ENCODE assay signal across 17 mouse cellular contexts in genomic region chr2:25566558-25566957, GRCm38 (mm10). TPM values are rescaled to one million over a fixed set of nuclear protein-coding genes. Genes with fewer than 3 reads are reported as not detected.
DNase-seq lines count a peak whose midpoint lies in the region; ATAC-seq and TF ChIP-seq lines count a peak whose summit lies in the region.
"Had no signal": no experiment of that assay in that cellular context is flagged by ENCODE, and none has a peak within 500 bp of the region (broad histone marks: within the 10 kb centered on the region; RNA-seq: fewer than 3 reads in every experiment).

No protein-coding gene starts in this region.

- 78% methylated on average over 6 of the region's 6 CpGs for WGBS in heart, adult 2 months
- WGBS in lung, postnatal 0 days = 78% methylated on average over 6 of the region's 6 CpGs
- 57% methylated on average over 6 of the region's 6 CpGs for WGBS in intestine, postnatal 0 days

- H3K79me2 ChIP-seq in heart, adult 2 months (replicated peaks; ENCODE audit: control insufficient read depth, insufficient read depth, low read length) = no peaks in the 10 kb centered on the region

- H3K27me3 ChIP-seq in heart, adult 2 months (ENCODE audit: control insufficient read depth, insufficient read depth, low read length) = no peaks in the 10 kb centered on the region
- no peaks in the 10 kb centered on the region for H3K27me3 ChIP-seq in lung, postnatal 0 days (replicated peaks; ENCODE audit: insufficient read depth, low read length)
- H3K27me3 ChIP-seq in intestine, postnatal 0 days (replicated peaks; ENCODE audit: control insufficient read depth, insufficient read depth, low read length) = no peaks in the 10 kb centered on the region
- H3K27me3 ChIP-seq: liver, embryonic 13.5 days; Patski had no signal

- H3K4me2 ChIP-seq in lung, postnatal 0 days (replicated peaks; ENCODE audit: low read depth, low read length) = no peak overlapping the region
- peak overlapping the region; percentile 64 for H3K4me2 ChIP-seq in intestine, postnatal 0 days (replicated peaks; ENCODE audit: low read depth)
- H3K4me2 ChIP-seq: liver, embryonic 13.5 days had no signal

- H3K4me3 ChIP-seq in heart, adult 2 months = no peak overlapping the region
- H3K4me3 ChIP-seq in lung, postnatal 0 days (ENCODE audit: low read depth, low read length) = no peak overlapping the region
- peak overlapping the region; percentile 46; the same call in 1 of the 2 replicates for H3K4me3 ChIP-seq in intestine, postnatal 0 days (ENCODE audit: low read depth, low read length)
- H3K4me3 ChIP-seq: liver, embryonic 13.5 days; midbrain, embryonic 10.5 days had no signal

- H3K4me1 ChIP-seq in heart, adult 2 months (ENCODE audit: control insufficient read depth, insufficient read depth, low read length) = no peaks in the 10 kb centered on the region
- H3K4me1 ChIP-seq in lung, postnatal 0 days (ENCODE audit: insufficient read depth, low read depth, low read length) = no peaks in the 10 kb centered on the region
- no peaks in the 10 kb centered on the region for H3K4me1 ChIP-seq in intestine, postnatal 0 days (replicated peaks; ENCODE audit: control insufficient read depth, insufficient read depth, low read length)
- H3K4me1 ChIP-seq: midbrain, embryonic 10.5 days had no signal

- TF ChIP-seq POLR2A in heart, adult 2 months (IDR thresholded peaks at IDR 0.05; ENCODE audit: insufficient read depth, low read depth, low read length) = no peak

- H3K36me3 ChIP-seq in heart, adult 2 months (ENCODE audit: control insufficient read depth, insufficient read depth, low read length) = no peaks in the 10 kb centered on the region
- H3K36me3 ChIP-seq in lung, postnatal 0 days (ENCODE audit: insufficient read depth, low read length) = peaks cover 19% of the 10 kb centered on the region; the same call in 1 of the 2 replicates
- peaks cover 79% of the 10 kb centered on the region for H3K36me3 ChIP-seq in intestine, postnatal 0 days (ENCODE audit: control insufficient read depth, insufficient read depth)

- H3K9ac ChIP-seq in heart, adult 2 months (ENCODE audit: low read depth, low read length) = no peak overlapping the region
- H3K9ac ChIP-seq in lung, postnatal 0 days (replicated peaks; ENCODE audit: low read depth) = no peak overlapping the region
- H3K9ac ChIP-seq in intestine, postnatal 0 days (ENCODE audit: low read depth, low read length) = peak overlapping the region; percentile 4; the same call in 1 of the 2 replicates
- H3K9ac ChIP-seq: liver, embryonic 13.5 days had no signal

- TF ChIP-seq EP300 in heart, adult 2 months (IDR thresholded peaks at IDR 0.05; ENCODE audit: insufficient read depth, low read depth, low read length) = no peak
- TF ChIP-seq EP300 in lung, postnatal 0 days (IDR thresholded peaks at IDR 0.05) = no peak

- peak in 1 of 2 experiments; percentile 18 for DNase-seq in heart, adult 2 months
- DNase-seq in heart, adult 9 months (ENCODE audit: low spot score in 2 of 2) = no peak
- peak; percentile 42 for DNase-seq in kidney, postnatal 10 days
- no peak for DNase-seq in kidney, adult 11 months
- DNase-seq in lung, postnatal 0 days (ENCODE audit: low spot score) = no peak
- DNase-seq in lung, postnatal 4 days = no peak
- no peak for DNase-seq in frontal cortex, adult 2 months (ENCODE audit: extremely low spot score in 1 of 2, low spot score in 1 of 2)
- DNase-seq: adrenal gland, postnatal 36 days; liver, embryonic 13.5 days; right cerebral cortex, postnatal 14 days; thymus, postnatal 25 days had no signal

- no peak for ATAC-seq in lung, postnatal 0 days
- no peak for ATAC-seq in intestine, postnatal 0 days
- ATAC-seq: activated CD4-positive, CD25-positive, alpha-beta regulatory T cell, adult 4 months; forebrain, embryonic 14.5 days; Patski had no signal

- peak; percentile 24 for TF ChIP-seq CTCF in heart, adult 2 months (IDR thresholded peaks at IDR 0.05)
- TF ChIP-seq CTCF in lung, postnatal 0 days (IDR thresholded peaks at IDR 0.05) = peak; percentile 39
- TF ChIP-seq CTCF in intestine, postnatal 0 days (IDR thresholded peaks at IDR 0.05; ENCODE audit: low read depth) = peak; percentile 58

- no peaks in the 10 kb centered on the region for H3K9me3 ChIP-seq in lung, postnatal 0 days (ENCODE audit: low read length)
- no peaks in the 10 kb centered on the region for H3K9me3 ChIP-seq in intestine, postnatal 0 days (ENCODE audit: control insufficient read depth)
- H3K9me3 ChIP-seq: liver, embryonic 13.5 days; midbrain, embryonic 10.5 days had no signal

- H3K27ac ChIP-seq in heart, adult 2 months = no peak overlapping the region
- no peak overlapping the region for H3K27ac ChIP-seq in lung, postnatal 0 days (ENCODE audit: low read length)
- H3K27ac ChIP-seq in intestine, postnatal 0 days (ENCODE audit: low read depth, low read length) = peak overlapping the region; percentile 64; the same call in 1 of the 2 replicates
- H3K27ac ChIP-seq: liver, embryonic 13.5 days; midbrain, embryonic 10.5 days had no signal

- intact Hi-C loops in heart, adult 2 months (cut with DNase I) = no loop called here

RNA-seq across cellular contexts. Expression of gene Mamdc4, which starts 8.1 kb away (rescaled TPM):
- total RNA-seq in heart, adult 2 months (2021) = 1 to 10 TPM in 1 of 2 experiments, under 1 TPM in 1; 0.60 to 2.2 TPM
- 1.6 and 8.5 TPM in 2 replicates for polyA plus RNA-seq in heart, adult 2 months (2012; rRNA removed)
- 0.31 and 1.2 TPM in 2 replicates for polyA plus RNA-seq in lung, postnatal 0 days (2015; fragmentation: Nextera tagmentation; extraction: Ambion mirVana)
- 588 and 718 TPM in 2 replicates for polyA plus RNA-seq in intestine, postnatal 0 days (2015; fragmentation: Nextera tagmentation; extraction: Ambion mirVana)
- polyA plus RNA-seq in frontal cortex, adult 2 months (2012; rRNA removed) = 2.1 and 2.5 TPM in 2 replicates

RNA-seq across cellular contexts. Expression of gene Phpt1, which starts 8.5 kb away (rescaled TPM):
- 10 to 100 TPM; 52.6 to 69.9 TPM for total RNA-seq in heart, adult 2 months (2021)
- polyA plus RNA-seq in heart, adult 2 months (2012; rRNA removed) = 100 and 101 TPM in 2 replicates
- polyA plus RNA-seq in lung, postnatal 0 days (2015; fragmentation: Nextera tagmentation; extraction: Ambion mirVana) = 97.7 and 103 TPM in 2 replicates
- 116 TPM in 2 replicates for polyA plus RNA-seq in intestine, postnatal 0 days (2015; fragmentation: Nextera tagmentation; extraction: Ambion mirVana)
- 134 and 161 TPM in 2 replicates for polyA plus RNA-seq in frontal cortex, adult 2 months (2012; rRNA removed)

RNA-seq across cellular contexts. Expression of gene Edf1, which starts 8.9 kb away (rescaled TPM):
- total RNA-seq in heart, adult 2 months (2021) = 100 to 1,000 TPM; 211 to 222 TPM
- polyA plus RNA-seq in heart, adult 2 months (2012; rRNA removed) = 81.9 and 110 TPM in 2 replicates
- 297 and 329 TPM in 2 replicates for polyA plus RNA-seq in lung, postnatal 0 days (2015; fragmentation: Nextera tagmentation; extraction: Ambion mirVana)
- polyA plus RNA-seq in intestine, postnatal 0 days (2015; fragmentation: Nextera tagmentation; extraction: Ambion mirVana) = 481 and 496 TPM in 2 replicates
- polyA plus RNA-seq in frontal cortex, adult 2 months (2012; rRNA removed) = 287 and 289 TPM in 2 replicates

RNA-seq across cellular contexts. Expression of gene Ajm1, which starts 15.0 kb away (rescaled TPM):
- under 1 TPM; 0.05 to 0.36 TPM for total RNA-seq in heart, adult 2 months (2021)
- polyA plus RNA-seq in heart, adult 2 months (2012; rRNA removed) = 0.15 and 1.1 TPM in 2 replicates
- polyA plus RNA-seq in lung, postnatal 0 days (2015; fragmentation: Nextera tagmentation; extraction: Ambion mirVana) = 0.07 TPM in 1 of 2 replicates, not detected in the other
- 0.68 and 0.78 TPM in 2 replicates for polyA plus RNA-seq in intestine, postnatal 0 days (2015; fragmentation: Nextera tagmentation; extraction: Ambion mirVana)
- polyA plus RNA-seq in frontal cortex, adult 2 months (2012; rRNA removed) = 114 and 122 TPM in 2 replicates
- total RNA-seq: gastrocnemius, adult 18-20 months had no signal
- polyA plus RNA-seq: liver, embryonic 13.5 days had no signal

RNA-seq across cellular contexts. Expression of gene Traf2, which starts 19.8 kb away (rescaled TPM):
- total RNA-seq in heart, adult 2 months (2021) = 10 to 100 TPM; 13.5 to 15.8 TPM
- polyA plus RNA-seq in heart, adult 2 months (2012; rRNA removed) = 10.8 and 15.1 TPM in 2 replicates
- 20.7 and 21.0 TPM in 2 replicates for polyA plus RNA-seq in lung, postnatal 0 days (2015; fragmentation: Nextera tagmentation; extraction: Ambion mirVana)
- 16.4 and 18.7 TPM in 2 replicates for polyA plus RNA-seq in intestine, postnatal 0 days (2015; fragmentation: Nextera tagmentation; extraction: Ambion mirVana)
- polyA plus RNA-seq in frontal cortex, adult 2 months (2012; rRNA removed) = 8.1 and 9.1 TPM in 2 replicates

Comparison
In these comparisons a context has a peak if more than half of its experiments do, and no peak if none do; other contexts are left out.
1. RNA of gene Mamdc4, which starts 8.1 kb away (polyA plus RNA-seq): 588 to 718 TPM in intestine, postnatal 0 days; 2.1 to 2.5 TPM in frontal cortex, adult 2 months, 1.6 to 8.5 TPM in heart, adult 2 months and 0.31 to 1.2 TPM in lung, postnatal 0 days; every median in the first group is over 10 times any median in the second.
2. Peak in every context shown above with its lines, with median percentiles within 50 percentile points of each other: CTCF ChIP-seq.